Mouse (Mus musculus) NIH3T3 (cell line): ENCODE measurements around the gene Zfp53.
A peak's percentile ranks its signal among the peaks of the same experiment; 100 is the strongest.
"Not testable (repeated sequence)": the region's sequence is repeated elsewhere in the genome, so short reads cannot be mapped to it uniquely, and the experiment has no call there.

Source experiments
- DNase-seq: peaks from one replicate; pipeline ENCODE4 v3.0.0-alpha.2; 2012; ENCODE audit warnings: low read depth

Zfp53 gene

DNA sequence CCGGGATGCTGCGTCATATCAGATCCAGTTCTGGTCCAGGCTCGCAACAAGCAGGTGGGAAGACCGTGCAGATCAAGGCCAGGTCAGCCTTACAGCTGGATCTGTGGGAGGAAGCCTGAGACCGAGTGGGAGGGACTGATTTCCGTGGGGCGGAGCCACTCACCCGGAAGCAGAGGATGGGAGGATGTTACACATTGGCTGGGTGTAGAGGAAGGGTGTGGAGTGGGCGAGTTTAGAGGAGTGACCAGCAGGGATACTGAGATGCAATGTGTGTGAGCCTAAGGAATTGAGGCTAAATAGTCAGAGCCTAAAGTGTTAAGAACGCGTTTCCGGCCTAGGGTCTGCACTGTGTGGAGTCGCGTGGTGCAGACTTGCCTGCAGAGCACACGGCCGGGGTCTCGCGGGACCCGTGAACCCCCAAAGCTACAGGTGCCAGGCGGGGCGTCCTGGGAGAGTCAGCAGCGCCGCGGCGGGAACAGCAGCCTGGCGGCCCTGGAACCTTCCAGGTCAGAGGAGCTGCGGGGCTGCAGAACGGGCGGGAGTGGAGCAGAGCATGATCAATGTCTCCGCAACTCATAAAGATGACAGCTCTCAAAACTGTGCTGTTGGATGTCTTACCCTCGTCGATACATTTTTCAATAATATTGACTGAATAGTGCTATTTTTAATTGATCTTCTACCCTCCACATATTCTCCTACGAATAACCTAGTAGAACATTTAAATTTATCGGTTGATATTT is at the start of gene Zfp53:
Zfp53 (plus strand) TSS at position 239 of the 740 bp plus-strand sequence.
- peak; percentile 92 for DNase-seq

DNA sequence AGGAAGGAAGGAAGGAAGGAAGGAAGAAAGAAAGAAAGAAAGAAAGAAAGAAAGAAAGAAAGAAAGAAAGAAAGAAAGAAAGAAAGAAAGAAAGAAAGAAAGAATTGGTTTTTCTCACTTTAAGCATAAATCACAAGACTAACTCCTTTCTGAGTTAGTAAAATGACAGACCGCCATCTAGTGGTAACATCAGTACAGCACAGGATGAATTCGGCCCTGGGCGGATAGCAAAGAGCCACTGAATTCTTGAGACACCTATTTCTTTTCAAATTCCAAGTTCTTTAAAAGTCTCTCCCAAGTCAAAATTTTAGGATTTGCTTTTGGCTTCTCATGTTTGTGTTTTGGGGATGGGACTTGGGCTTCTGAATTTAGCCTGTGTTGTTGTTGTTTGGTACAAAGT is 39.1 kb upstream of the Zfp53 start:
- peak; percentile 92 for DNase-seq

DNA sequence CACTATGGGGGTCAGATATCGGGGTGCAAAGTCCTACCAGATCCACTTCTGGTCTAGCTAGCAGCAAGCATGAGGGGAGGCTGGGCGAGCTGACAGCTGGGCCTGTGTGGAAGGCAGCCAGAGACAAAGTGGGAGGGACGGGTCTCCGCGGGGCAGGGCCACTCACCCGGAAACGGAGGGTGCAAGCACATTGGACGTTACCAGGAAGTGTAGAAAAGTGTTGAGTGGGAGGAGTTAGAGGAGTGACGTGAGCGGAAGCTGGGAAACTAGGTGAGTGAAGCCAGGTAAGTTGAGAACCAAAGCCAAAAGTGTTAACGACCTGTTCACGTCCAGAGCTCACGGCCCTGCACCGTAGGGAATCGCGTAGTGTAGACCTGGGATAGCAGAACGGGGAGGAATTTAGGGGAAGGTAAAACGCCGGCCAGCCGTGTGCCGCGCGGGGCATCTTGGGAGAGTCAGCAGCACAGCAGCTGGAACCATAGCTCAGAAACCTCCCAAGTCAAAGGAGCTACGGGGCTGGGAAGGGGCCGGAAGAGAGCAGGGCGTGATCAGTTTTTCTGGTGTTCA is 38.6 kb upstream of the Zfp53 start, which contains the start of gene Zfp51:
Zfp51 (plus strand) TSS at position 237 of the 567 bp plus-strand sequence.
- DNase-seq = peak; percentile 95

DNA sequence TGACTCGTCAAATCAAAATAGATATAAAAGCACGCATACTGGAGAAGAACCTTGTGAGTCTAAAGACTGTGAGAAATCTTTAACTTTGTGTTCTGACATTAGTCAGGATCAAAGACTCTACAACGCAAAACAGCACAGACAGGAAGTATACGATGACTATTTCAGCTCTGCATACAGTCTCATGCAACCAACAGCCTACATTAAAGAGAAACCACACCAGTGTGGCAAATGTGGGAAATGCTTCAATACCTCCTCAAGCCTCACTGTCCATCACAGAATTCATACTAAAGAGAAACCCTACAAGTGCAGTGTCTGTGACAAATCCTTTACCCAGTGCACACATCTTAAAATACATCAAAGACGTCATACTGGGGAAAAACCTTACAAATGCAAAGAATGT is 25.2 kb upstream of the Zfp53 start:
- DNase-seq = no peak

DNA sequence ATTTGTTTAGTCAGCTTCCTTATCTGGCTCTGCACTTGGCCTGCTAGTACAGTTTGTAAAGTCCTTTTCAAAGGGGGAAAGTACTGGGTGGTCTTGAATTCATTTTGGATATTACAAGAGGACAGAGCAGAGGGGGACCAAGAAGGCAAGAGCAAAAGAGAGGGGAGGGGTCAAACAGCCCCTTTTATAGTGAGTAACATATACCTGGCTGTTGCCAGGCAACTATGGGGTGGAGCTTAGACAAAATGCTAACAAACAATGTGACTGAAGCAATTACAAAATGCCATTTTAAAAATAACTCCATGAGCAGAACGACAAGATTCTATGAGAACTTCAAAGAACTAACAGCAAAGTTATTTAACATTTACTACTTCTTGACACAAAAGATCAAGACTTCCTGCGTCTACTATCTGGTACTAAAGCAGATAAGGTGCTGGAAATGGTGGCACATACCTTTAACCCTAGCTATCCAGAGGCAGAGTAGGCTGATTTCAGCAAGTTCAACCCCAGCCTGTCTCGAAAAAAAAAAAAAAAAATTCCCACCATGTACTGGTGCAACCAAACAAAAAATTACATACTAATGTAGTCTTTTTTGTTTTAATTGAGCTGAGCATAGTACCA is 16.7 kb upstream of the Zfp53 start:
- no peak for DNase-seq

DNA sequence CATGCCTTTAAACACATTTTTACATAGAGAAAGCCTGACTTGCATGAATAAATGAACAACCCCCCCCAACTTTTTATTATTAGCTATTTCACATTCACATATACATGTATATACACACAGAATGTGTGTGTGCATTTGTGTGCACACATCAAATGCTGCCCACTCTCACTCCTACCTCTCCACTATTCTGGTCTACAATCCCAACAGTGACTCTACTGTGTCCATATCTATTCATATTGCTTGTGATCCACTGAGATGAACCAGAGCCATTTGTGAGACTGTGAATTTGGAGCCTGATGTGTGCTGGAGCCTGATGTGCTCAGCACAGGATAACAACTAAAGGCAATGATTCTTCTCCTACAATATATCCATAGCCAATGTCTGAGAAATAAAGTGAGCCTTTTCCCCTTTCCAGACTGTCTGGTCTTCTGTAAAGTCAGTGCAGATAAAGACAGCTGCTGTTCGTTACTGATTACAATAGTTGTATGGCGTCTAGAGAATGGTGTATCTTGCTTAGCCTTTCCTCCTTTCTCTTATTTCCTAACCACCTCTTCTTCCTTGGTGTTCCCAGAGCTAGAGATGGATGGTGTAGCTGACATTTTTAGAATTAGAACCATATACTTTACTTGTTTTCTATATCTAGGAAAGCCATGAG is 16.0 kb upstream of the Zfp53 start:
- no peak for DNase-seq

DNA sequence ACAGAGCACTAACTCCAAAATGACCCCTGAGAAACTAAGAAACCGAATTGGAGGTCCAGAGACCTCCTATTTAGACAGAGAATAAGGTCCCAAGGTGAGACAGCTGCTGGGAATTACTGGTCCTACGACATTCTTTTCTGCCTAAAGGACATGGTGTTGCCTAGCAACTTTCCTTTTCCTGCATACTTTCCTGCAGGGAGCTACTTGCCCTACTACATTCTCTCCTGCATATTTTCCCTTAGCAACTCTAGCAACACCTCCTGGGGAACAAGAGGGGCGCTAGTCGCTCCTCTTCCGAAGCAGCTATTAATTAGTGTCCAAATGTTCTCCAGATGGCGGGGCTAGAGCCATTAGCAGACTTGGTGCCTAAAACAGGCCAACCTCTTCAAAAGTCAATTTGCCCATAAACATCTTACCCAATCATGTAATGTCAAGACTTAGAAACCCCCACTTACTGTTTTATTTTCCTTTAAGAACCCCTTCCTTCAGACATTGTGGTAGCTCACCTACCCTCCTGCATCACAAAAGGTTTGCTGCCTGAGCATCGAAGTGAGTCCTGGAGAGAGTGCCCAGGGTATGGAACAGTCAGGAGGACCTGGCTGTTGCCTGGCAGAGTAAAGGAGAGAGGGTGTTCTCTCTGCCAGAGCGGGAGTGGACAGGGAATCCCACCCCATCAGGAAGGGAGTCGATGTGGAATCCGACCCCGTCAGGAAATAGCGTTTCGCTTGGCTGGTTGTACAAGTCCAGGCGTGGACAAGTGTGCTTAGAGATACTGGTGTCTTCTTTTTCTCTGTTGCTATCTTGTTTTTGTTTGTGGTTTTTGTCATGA is 15.2 kb upstream of the Zfp53 start:
- peak; percentile 76 for DNase-seq

DNA sequence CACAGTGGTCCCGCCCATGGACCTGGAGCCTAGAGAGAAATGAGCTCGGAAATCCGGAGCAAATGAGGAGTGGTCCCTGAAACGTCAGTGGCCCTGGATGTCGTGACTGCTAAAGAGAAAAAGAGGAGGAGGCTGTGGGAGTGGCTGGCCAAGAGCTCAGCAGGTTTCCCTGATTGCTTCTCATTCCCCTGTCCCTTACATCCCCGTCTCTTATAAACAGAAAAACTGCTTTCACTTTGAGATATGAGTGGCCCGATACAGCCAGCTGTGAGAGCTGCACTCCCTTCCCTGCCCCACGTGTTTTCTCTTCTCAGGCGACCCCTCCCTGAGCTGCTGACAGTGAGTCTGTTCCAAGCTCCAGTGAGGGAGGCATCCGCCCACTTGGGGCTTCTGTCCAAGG is 14.1 kb upstream of the Zfp53 start:
- peak; percentile 44 for DNase-seq

DNA sequence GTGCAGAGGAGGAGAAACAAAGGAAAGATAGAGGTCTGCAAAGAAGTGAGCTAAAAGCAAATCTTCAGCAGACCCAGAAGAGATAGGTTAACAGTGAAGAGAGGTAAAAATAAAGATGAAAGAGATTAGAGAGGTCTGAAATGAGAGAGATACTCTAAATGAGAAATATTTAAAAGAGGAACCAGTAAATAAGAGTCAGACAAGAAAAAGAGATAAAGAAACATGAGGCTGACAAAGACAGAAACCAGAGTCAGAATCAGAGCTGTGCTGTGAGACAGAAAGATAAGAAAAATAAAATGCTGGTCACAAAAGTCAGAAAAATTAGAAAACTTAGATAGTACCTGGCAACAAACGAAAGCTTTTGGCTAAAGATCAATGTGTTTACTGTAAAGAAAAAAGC is 13.5 kb upstream of the Zfp53 start:
- DNase-seq = not testable (repeated sequence)

DNA sequence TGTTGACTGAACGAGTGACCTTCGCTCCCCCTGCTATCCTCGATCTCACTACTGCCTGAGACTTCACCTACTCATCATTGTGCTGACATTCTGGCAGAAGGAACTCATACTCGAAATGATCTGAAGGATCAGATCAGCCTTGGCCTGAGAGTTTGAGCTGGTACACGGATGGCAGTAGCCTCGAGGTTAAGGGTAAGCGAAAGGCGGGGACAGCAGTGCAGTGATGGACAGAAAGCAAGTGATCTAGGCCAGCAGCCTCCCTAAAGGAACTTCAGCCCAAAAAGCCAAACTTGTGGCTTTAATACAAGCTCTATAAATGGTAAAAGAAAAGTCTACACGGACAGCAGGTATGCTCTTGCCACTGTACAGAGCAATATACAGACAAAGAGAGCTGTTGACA is 12.4 kb upstream of the Zfp53 start:
- DNase-seq = not testable (repeated sequence)

DNA sequence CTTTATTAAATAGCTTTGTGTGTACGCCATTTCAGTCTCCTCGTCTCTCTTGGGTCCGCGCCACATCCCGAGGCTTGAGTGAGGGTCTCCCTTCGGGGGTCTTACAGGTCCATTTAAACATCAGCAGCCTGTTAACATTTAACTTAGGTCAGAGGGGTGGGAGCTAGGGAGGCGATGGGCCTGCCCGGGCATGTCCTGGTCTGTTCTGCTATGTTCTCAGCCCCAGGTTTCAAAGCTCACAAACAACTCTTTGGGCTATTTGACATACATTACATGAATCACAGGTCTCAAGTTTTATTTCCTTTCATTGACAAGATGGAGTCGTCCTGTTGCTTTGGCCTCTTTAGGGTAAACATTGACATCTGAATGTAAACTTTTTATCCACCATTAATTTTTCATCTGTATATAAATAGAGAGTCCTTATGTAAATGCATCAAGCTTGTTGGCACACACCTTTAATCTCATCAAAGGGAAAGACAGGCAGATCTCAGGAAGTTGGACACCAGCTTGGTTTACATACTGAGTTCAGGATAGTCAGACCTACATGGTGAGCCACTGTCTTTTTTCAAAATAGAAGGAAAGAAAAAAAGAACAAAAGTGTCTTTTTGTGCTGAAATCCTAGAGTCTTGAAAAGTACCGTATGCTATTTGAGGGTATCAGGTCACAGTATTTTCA is 10.6 kb upstream of the Zfp53 start:
- peak; percentile 23 for DNase-seq

DNA sequence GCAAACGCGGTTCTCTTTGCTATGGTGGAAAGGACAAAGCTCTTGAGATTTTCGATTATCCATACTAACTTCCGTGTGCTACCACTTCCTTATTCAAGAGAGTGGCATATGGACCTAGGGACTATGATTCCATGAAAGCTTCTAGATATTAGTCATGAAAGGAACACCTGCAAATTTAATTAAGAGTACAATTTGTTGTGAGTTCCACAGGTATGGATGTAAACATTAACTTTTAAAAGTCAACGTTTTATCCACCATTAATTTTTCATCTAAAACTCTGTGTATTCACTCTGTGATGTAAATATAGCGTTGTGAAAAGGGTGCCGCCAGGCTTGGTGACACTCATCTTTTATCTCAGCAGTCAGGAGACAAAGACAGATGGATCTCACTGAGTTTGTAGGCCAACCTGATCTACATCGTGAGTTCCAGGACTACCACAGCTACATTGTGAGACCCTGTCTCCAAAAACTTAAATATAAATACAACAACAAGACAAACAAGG is 753 bp downstream of the Zfp53 start:
- peak; percentile 3 for DNase-seq

DNA sequence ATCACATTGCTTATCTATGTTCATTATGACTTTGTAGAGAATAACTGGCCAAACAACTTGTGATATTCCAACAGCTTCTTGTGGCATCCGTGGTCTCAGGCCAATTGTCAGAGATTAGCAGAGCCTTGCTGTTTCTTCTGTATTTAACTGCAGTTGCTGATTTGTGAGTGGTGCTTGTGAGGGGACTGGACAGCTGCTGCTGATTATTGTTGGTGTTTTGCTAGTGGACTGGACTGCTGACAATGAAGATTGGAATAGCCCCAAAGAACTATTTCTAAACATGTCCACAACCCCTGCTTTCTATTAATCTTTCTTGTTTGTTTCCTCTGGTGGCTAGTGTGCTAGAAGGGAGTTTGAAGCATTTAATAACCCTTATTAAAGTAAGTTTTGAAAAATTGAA is 12.6 kb downstream of the Zfp53 start:
- peak; percentile 36 for DNase-seq

DNA sequence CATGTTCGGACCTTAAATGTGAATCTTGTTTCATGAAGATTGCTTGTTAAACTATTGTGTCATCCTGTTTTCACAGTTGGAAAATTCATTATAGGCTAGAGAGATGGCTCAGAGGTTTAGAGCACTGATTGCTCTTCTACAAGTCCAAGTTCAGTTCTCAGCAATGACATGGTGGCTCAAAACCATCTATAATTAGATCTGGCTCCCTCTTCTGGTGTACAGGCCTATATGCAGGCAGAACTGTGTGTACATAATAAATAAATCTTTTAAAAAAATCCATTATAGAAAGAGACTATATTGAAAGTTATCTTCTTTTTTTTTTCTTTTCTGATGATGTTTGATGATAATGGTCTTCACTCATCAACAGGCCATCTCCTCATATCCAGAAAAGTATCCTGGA is 15.7 kb downstream of the Zfp53 start:
- DNase-seq = no peak

DNA sequence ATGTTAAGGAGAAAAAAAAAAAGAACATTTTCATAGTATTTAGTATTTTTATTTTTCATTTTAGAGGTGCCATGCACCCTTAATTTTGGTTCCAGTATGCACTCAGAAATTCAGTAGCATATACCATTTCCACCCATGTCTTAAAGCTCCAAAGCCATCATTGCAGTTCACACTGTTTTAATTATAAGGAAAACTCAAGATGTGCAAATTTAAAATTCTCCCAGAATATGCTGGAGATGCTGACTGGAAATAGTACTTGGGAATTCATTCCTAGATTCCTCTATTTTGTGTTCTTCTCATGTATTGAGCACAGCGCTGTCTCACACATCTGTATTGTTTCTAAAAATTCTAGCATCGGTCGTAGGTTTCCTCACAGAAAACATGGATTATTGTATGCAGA is 17.5 kb downstream of the Zfp53 start:
- no peak for DNase-seq

DNA sequence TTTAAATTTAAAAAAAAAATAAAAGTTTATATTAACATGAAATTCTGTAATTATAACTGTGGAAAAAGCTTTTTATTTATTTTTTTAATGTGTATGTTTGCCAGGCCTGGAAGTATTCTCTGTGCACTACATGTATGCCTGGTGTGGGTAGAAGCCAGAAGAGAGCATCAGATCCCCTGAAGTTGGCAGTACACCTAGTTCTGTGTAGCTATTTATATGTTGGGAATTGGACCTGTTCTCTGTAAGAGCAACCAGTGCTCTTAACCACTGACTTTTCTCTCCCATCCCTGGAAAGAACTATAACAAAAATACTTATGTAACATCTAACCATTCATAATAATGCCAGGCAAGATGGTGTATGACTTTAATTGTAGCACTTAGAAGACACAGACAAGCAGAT is 21.0 kb downstream of the Zfp53 start:
- no peak for DNase-seq

DNA sequence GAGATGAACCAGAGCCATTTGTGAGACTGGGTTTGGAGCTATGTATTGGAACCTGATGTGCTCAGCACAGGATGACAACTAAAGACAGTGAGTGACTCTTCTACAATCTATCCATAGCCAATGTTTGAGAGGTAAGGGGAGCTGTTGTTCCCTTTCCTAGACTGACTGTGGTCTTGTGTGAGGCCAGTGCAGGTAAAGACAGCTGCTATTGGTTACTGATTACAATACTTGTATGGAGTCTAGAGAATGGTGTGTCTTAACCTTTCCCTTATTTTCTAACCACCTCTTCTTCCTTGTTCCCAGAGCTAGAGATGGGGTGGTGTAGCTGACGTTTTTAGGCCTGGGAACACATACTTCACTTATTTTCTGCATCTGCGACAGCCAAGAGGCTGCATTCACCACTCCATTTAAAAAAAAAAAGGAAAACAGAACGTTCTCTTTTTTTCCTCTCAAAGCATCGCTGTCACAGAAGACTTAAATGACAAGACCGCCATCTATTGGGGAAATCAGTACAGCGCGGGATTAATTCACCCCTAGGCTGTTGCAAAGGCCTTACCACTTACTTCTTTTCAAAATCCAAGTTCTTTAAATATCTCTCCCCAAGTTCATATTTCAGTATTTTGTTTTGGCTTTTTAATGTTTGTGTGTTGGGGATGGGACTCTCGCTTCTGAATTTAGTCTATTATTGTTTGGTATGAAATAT is 26.8 kb downstream of the Zfp53 start:
- DNase-seq = peak; percentile 92

DNA sequence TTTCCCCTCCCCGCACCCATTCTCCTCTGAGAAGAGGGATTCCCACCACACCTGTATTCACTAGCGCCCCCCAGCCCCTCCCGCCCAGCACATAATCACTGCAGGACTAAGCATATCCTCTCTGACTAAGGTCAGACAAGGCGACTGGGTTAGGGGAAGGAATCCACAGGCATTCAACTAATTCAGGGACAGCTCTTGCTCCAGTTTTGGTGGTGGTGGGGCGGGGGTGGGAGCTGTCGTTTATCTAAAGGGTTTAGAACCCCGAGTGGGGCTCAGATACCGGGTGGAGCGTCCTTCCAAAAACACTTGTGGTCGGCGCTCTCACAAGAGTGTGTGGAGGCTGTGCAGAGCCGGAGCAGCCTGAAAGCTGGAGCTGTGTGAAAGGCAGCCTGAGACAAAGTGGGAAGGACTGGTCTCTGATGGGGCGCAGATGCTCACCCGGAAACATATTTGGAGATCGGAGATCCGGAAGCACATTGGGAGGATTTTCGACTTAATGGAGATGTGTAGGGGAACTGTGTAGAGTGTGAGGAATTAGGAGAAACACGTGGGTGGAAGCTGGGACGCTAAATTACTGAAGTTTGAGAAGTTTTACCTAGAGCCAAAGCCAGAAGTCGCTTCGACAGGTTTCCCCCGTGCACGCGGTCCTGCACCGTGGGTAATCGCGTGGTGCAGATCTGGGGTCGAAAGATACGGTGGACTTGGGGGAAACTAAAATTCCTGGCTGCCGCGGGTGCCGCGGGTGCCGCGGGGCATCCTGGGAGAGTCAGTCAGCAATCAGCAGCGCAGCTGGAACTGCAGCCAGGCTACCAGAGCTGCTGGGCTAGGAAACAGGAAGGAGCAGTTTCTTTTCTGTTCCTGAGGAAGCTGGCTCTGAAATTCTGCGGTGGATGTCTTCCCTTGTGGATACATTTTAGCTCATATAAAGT is 27.7 kb downstream of the Zfp53 start:
- peak; percentile 86 for DNase-seq

DNA sequence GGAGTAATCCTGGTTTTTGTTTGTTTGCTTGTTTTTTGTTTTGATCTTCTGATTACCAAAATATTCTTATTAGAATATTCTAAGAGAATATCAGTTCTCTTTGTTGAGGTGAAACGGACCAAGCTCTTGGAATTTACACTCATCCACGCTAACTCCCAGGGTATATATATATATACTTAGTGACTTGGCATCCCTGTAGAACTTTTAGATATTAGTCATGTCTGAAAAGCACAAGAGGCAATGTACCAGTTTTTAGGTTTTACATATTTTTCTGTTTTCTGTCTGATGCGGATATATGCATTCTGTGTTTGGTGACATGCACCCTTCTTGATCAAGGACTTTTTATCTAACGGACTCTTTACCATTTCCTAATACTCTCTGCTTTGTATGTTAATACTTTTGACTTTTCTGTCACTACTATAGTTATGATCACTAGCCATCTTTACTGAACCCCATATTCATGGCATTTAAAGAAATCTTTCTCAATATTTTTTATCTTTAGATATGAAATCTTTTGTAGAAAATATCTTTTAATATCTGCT is 28.4 kb downstream of the Zfp53 start:
- no peak for DNase-seq
